Mouse (Mus musculus): ENCODE data around the gene Mrpl54.

GRCm38 (mm10) chr10:81290698-81291460 lies 24.1 kb upstream of the Mrpl54 start:
- 0 out of 2 replicates have a peak, but pooled peaks have one; percentile 10 for TF ChIP-seq CTCF (IDR thresholded peaks at IDR 0.05; ENCODE audit: borderline replicate concordance, control insufficient read depth, extremely low read depth, insufficient read depth, low read length, poor library complexity)
- TF ChIP-seq POLR2A (IDR thresholded peaks at IDR 0.05; ENCODE audit: control insufficient read depth, extremely low read depth, insufficient read depth, low read length, poor library complexity): no peak

Data from thymus, adult 2 months (tissue).